Mouse (Mus musculus): ENCODE results near the gene Kif1bp.

- no peak for TF ChIP-seq POLR2A (IDR thresholded peaks at IDR 0.05; ENCODE audit: borderline replicate concordance, control insufficient read depth, low read depth, low read length)
- no peak for TF ChIP-seq CTCF (IDR thresholded peaks at IDR 0.05; ENCODE audit: control insufficient read depth, insufficient read depth, low read length)
Measured at GRCm38 (mm10) chr10:62532832-62533231, 45.4 kb downstream of the Kif1bp start.
